Mouse (Mus musculus): ENCODE data around the gene Ica1l.

- TF ChIP-seq CTCF (IDR thresholded peaks at IDR 0.05; ENCODE audit: low read depth, low read length) = no peak
- no peak for TF ChIP-seq POLR2A (IDR thresholded peaks at IDR 0.05; ENCODE audit: insufficient read depth, low read length)
- no peak for TF ChIP-seq EP300 (IDR thresholded peaks at IDR 0.05; ENCODE audit: insufficient read depth, low read depth, low read length)
These were observed 97.0 kb downstream of the Ica1l start for GRCm38 (mm10) chr1:59945969-59946368.
